Mouse (Mus musculus): ENCODE results near the gene Sh2d3c. TPM values are rescaled to one million over a fixed set of nuclear protein-coding genes. Genes with fewer than 3 reads are reported as not detected.

Sh2d3c gene
- total RNA-seq, 2 experiments from 2014 or later, result 33.0 to 37.3 TPM

DNA sequence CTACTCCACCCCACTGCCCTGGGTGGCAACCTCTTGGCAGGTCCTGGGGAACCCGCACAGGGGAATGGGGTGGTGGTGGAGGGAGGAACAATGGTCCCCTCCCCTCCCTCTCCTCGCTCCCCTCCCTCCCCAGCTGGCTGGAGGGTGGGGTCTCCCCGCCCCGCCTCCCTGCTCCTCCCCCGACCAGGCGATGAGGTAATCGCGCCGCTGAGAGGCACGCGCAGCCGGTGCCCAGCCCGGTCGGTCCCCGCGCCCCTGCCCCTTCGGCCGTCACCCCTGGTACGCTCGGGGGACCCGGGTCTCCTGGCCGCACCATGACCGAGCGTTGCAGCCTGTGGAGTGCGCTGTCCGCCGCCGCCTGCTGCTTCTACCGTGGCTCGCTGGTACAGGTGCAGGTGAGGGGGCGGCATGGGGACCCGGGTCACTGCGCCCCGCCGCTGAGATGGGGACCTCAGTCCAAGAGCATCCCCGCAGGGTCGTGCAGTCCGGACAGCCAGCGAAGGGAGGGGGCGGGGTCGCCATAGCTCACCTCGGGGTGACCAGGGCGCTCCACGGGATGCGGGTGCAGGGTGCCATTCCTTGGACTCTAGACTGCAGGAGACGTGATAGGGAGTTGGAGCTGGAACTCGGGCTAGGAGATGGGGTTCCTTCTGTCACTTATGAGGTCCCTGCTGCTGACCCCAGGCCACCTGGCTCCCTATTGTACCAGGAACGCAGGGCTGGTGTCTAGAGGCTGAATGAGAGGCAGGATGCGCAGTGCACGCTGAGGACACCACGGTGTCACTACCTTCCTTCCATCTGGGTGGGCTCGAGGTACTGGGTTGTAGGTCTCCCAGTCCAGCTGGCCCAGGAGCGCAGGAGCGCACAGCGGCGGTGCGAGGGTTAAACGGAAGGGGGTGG, 20.7 kb downstream of the Sh2d3c start:
- intact Hi-C loops (cut with DNase I), result no loop called here
- peak in 1 of 2 experiments; percentile 80 for DNase-seq (ENCODE audit: extremely low spot score in 1 of 2, low spot score in 2 of 2)

GRCm38 (mm10) chr2:32742173-32742531, 21.3 kb downstream of the Sh2d3c start:
- peak; percentile 80 to 83 for DNase-seq (ENCODE audit: extremely low spot score in 1 of 2, low spot score in 2 of 2)

GRCm38 (mm10) chr2:32744272-32744982, 23.6 kb downstream of the Sh2d3c start:
- DNase-seq (ENCODE audit: extremely low spot score in 1 of 2, low spot score in 2 of 2), result no peak
- intact Hi-C loops (cut with DNase I), result no loop called here

More at GRCm38 (mm10) chr2:32742173-32742531, 21.3 kb downstream of the Sh2d3c start:
- intact Hi-C loops (cut with DNase I), result no loop called here

DNA sequence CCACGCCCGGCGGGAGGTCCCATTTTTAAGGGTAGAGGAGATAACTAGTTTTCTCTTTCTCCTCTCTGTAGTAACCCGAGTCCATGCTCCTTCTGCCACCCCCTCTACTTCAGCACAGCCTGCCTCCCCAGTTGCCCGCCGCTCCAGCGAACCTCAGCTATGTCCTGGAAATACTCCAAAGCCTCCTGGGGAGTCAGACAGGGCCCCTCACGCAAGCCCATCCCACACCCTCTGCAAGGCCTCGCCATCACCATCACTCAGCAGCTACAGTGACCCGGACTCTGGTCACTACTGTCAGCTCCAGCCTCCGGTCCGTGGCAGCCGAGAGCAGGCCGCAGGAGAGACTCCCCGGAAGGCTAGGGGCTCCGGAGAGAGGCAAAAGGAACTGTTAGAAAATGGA, 28.2 kb downstream of the Sh2d3c start:
- no peak for DNase-seq (ENCODE audit: extremely low spot score in 1 of 2, low spot score in 2 of 2)
- intact Hi-C loops (cut with DNase I), result no loop called here

- no peak for DNase-seq (ENCODE audit: extremely low spot score in 1 of 2, low spot score in 2 of 2)
- intact Hi-C loops (cut with DNase I), result no loop called here
Measured at GRCm38 (mm10) chr2:32750199-32750598, 29.3 kb downstream of the Sh2d3c start.

DNA sequence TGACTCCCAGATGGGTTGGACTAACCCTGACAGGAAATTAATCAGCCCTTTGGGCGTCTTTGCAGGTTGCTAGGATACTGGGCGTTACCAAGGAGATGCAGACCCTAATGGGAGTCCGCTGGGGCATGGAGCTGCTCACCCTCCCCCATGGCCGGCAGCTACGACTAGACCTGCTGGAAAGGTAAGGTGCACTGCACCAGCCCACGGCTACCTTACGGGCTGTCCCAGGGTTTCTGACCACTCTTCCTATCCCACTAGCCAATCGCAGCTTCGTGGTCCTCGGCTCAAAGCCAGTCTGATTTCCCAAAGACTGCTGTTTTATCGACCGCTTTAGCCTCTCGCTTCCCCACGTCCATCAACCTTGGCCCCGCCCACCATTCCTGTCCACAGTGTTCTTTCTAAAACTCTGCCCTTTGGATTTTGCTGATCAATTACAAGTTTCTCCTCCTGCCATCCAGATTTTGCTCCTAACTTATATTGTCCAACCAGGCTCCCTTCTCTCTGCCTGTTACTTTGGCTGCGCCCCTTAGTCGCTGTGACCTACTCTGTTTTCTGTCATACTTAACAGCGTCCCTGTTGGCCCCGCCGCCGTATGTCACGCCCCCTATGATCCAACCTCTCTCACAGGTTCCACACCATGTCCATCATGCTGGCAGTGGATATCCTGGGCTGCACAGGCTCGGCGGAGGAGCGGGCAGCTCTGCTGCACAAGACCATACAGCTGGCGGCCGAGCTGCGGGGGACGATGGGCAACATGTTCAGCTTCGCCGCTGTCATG, 30.2 kb downstream of the Sh2d3c start:
- intact Hi-C loops (cut with DNase I), result no loop called here
- no peak for DNase-seq (ENCODE audit: extremely low spot score in 1 of 2, low spot score in 2 of 2)

DNA sequence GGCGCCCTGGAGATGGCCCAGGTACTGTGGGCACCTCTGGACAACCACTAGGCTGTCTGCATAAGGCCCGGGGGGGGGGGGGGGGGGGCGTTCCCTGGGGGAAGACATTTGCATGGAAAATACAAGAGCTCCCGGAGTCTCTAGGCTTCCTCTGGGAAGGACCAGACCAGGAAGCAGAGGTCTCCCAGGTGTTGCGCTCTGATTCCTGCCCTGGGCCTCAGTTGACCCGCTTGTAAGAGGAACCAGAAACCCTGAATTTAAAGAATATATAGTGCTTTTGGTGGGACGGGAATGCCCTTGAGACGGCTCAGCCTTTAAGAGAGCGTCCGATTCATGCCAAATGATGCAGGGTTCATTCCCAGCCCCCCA, 30.8 kb downstream of the Sh2d3c start:
- DNase-seq (ENCODE audit: extremely low spot score in 1 of 2, low spot score in 2 of 2), result no peak
- intact Hi-C loops (cut with DNase I), result no loop called here

- intact Hi-C loops (cut with DNase I), result no loop called here
- no peak for DNase-seq (ENCODE audit: extremely low spot score in 1 of 2, low spot score in 2 of 2)
Measured at GRCm38 (mm10) chr2:32752181-32752580, 31.3 kb downstream of the Sh2d3c start.

- no peak for DNase-seq (ENCODE audit: extremely low spot score in 1 of 2, low spot score in 2 of 2)
- intact Hi-C loops (cut with DNase I), result loop anchor here (1.0 kb wide), 1 partner anchor 43 kb away; the partner anchor contains the start of gene Cdk9
Measured at GRCm38 (mm10) chr2:32756674-32757055, 35.8 kb downstream of the Sh2d3c start.

GRCm38 (mm10) chr2:32757056-32757845, 36.4 kb downstream of the Sh2d3c start, which contains the start of gene Tor2a:
Gene Tor2a (plus strand): TSS chr2:32757234.
- intact Hi-C loops (cut with DNase I), result loop anchor here (1.0 kb wide), 1 partner anchor 44 kb away; the partner anchor contains the start of gene Cdk9
- peak; percentile 96 to 98 for DNase-seq (ENCODE audit: extremely low spot score in 1 of 2, low spot score in 2 of 2)

- no peak for DNase-seq (ENCODE audit: extremely low spot score in 1 of 2, low spot score in 2 of 2)
- intact Hi-C loops (cut with DNase I), result no loop called here
Measured at GRCm38 (mm10) chr2:32758503-32758902, 37.6 kb downstream of the Sh2d3c start.

DNA sequence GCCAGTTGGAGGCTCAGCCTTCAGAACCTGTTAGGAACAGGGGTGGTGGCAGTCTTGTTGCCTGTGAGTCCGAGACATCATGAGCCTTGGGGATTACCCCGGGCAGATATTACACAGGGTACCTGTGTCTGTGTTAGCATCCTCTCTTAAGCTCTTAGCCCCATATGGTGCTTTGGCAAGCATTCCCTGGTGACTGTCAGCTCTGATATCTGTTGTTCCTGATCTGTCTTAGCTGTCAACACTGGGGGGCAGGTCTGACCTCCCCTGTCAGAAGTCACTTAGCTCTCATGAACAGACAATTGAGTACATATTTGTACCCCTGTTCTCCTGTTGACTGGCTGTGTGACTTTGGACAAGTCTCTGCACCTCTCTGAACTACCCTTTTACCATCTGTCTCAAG, 38.1 kb downstream of the Sh2d3c start:
- DNase-seq (ENCODE audit: extremely low spot score in 1 of 2, low spot score in 2 of 2), result no peak
- intact Hi-C loops (cut with DNase I), result no loop called here

GRCm38 (mm10) chr2:32761361-32761760, 40.5 kb downstream of the Sh2d3c start:
- intact Hi-C loops (cut with DNase I), result no loop called here

GRCm38 (mm10) chr2:32761859-32762258, 41.0 kb downstream of the Sh2d3c start:
- DNase-seq (ENCODE audit: extremely low spot score in 1 of 2, low spot score in 2 of 2), result no peak

More at GRCm38 (mm10) chr2:32761361-32761760, 40.5 kb downstream of the Sh2d3c start:
- no peak for DNase-seq (ENCODE audit: extremely low spot score in 1 of 2, low spot score in 2 of 2)

DNA sequence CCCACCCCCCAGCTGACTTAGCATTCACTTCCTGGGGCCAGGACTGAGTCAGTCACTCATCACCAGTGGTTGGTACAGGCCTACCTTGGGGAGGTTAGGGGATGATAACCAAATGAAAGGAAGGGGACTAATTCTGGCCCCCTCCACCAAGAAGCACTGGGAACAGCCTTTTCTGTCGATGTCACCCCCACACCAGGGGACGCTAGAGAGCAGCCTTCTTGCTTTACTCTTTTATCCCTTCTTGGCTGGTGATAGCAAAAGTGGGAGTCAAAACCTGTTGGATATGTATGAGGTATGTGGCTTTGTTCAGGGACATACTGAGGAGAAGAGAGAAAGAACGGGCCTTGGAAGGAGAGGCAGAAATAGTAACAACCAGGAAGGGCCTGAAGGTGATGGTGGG, 42.5 kb downstream of the Sh2d3c start:
- DNase-seq (ENCODE audit: extremely low spot score in 1 of 2, low spot score in 2 of 2), result no peak
- intact Hi-C loops (cut with DNase I), result no loop called here

More at GRCm38 (mm10) chr2:32761859-32762258, 41.0 kb downstream of the Sh2d3c start:
- intact Hi-C loops (cut with DNase I), result no loop called here

DNA sequence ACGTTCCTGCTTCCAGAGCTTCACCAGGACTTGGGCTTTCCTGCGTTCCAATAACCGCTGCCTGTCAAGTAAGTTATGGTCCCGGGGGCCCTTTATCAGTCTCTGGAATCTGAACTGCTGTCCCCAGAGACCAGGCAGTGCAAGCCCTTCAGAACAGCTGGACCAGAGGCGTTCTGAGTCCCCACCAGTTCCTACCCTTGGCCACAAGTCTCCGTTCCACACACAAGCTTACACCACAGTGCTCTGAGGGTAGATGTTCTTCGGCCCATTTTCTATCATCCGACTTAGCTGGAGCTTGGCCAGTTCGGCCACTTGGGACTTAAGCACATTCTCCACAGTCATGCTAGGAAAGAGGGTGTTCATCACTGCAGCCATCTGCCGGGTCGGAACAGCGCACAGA, 46.4 kb downstream of the Sh2d3c start:
- DNase-seq (ENCODE audit: extremely low spot score in 1 of 2, low spot score in 2 of 2), result peak in 1 of 2 experiments; percentile 43
- intact Hi-C loops (cut with DNase I), result no loop called here

DNA sequence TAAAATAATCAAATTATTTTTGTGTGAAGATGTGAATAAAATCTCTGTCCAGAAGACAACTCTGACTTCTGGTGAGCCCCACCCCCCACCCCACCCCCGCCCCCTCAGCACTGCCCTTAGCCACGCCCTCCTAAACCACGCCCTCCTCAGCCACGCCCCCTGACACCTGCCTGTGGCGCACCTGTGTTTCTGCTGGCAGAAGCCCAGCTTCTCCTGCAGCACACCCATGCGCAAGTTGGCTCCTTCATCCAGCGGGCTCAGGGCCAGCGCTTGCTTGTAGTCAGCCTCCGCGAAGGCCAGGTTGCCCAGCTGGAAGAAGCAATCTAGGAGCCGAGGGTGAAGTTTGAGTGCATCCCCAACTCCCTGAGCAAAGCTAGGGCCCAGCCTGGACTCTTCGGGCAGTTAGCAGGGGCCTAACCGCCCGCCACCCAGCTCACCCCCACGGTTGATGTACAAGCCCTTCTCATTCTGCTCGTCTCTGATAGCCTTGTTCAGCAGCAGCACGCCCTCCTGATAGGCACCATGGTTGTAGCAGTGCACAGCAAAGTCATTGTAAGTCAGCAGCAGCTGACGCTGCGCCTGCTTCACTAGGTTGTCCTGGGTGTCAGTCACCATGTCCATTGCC, 47.9 kb downstream of the Sh2d3c start:
- DNase-seq (ENCODE audit: extremely low spot score in 1 of 2, low spot score in 2 of 2), result peak in 1 of 2 experiments; percentile 59
- intact Hi-C loops (cut with DNase I), result no loop called here
